Mouse (Mus musculus) thymus, adult 2 months (tissue): ENCODE measurements around the gene Gm20388. TPM values are rescaled to one million over a fixed set of nuclear protein-coding genes. Genes with fewer than 3 reads are reported as not detected.

Source experiments
- DNase-seq: peaks from one replicate; pipeline ENCODE4 v3.0.0; 2021
- H3K27ac ChIP-seq: fragments of 200-500 bp; 2 replicates; pipeline ENCODE4 v1.5.1; 2012; ENCODE audit warnings: low read length, control low read depth; ENCODE audit not compliant: control insufficient read depth, insufficient read depth
- H3K27me3 ChIP-seq: fragments of 200-500 bp; 2 replicates; pipeline ENCODE4 v1.6.1; 2012; ENCODE audit warnings: mild to moderate bottlenecking, low read length, moderate library complexity, mixed read lengths; ENCODE audit not compliant: control insufficient read depth, insufficient read depth
- H3K36me3 ChIP-seq: fragments of 200-500 bp; 2 replicates; pipeline ENCODE4 v1.6.1; 2012; ENCODE audit warnings: mild to moderate bottlenecking, low read length, moderate library complexity; ENCODE audit not compliant: control insufficient read depth, insufficient read depth
- H3K4me1 ChIP-seq: fragments of 200-500 bp; replicated peaks from 2 replicates; pipeline ENCODE4 v1.6.1; 2012; ENCODE audit warnings: low read length; ENCODE audit not compliant: control insufficient read depth, insufficient read depth
- H3K4me3 ChIP-seq: fragments of 200-500 bp; 2 replicates; pipeline ENCODE4 v1.5.1; 2012; ENCODE audit warnings: mild to moderate bottlenecking, low read length, control low read depth, moderate library complexity; ENCODE audit not compliant: control insufficient read depth, insufficient read depth
- CTCF ChIP-seq: fragments of 200-500 bp; IDR thresholded peaks from 2 replicates; pipeline ENCODE4 v1.5.1; 2012; ENCODE audit warnings: mild to moderate bottlenecking, control low read depth, low read length, moderate library complexity, borderline replicate concordance; ENCODE audit not compliant: control insufficient read depth, poor library complexity, insufficient read depth; ENCODE audit errors: extremely low read depth
- POLR2A ChIP-seq: fragments of 200-500 bp; IDR thresholded peaks from 2 replicates; pipeline ENCODE4 v1.6.1; 2012; ENCODE audit warnings: mild to moderate bottlenecking, low read length, control low read depth, moderate library complexity; ENCODE audit not compliant: control insufficient read depth, poor library complexity, insufficient read depth; ENCODE audit errors: extremely low read depth
- WGBS: fragments of 180-500 bp; shearing (Covaris S2); methylation state at CpG from one replicate; pipeline ENCODE4 v1.1.7; 2018; 5-methylcytosine and 5-hydroxymethylcytosine counted together
- polyA plus RNA-seq: library from polyadenylated mRNA; depleted of rRNA; stranded (reverse); fragments of >200 nt; gene quantifications from 2 replicates; pipeline ENCODE4 v1.2.3, GENCODE M21; 2012

Gene Gm20388
- polyA plus RNA-seq, 1 experiment: 103 TPM

DNA sequence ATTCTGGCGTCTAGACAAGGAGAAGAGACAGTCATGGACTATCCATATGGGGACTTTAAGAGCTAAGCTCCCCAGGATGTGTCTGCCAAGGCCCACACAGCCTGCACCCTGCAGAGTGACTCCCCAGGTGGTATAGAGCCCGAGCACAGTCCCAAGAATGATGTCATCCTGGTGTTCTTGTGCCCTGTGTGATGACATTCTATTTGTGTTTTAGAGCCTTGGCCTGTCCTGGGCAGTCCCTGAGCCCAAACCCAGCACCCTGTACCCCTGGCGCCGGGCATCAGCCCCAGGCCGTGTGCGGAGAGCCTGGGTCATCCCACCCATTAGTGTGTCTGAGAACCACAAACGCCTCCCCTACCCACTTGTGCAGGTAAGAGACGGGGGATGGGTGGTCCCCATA, 2945.6 kb downstream of the Gm20388 start:
- Histone ChIP-seq H3K4me3 (no peak overlapping the region), H3K27ac (no peak overlapping the region), H3K27me3 (no peaks in the 10 kb centered on the region), H3K36me3 (no peaks in the 10 kb centered on the region), H3K4me1 (no peaks in the 10 kb centered on the region)
- WGBS: 93% methylated on average over 8 of the region's 8 CpGs
- TF ChIP-seq POLR2A: no peak
- no peak for TF ChIP-seq CTCF
- no peak for DNase-seq

DNA sequence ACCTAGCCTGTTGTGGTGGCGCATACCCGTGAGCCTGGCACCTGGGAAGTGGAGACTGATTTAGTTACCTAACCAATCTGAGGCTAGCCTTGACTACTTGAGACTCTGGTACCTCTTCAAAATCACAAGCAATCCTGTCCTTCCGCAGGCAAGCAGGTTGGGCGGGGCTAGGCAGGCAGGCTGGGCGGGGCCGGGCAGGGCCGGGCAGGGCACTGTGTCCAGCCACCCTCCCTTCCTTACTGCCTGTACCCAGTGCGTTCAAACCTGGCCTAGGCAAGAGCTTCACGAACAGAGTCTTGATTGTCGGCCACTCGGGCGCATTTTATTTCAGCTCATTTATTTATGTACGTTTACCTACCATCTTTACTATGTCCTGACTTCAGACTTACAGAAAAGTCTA, 2949.2 kb downstream of the Gm20388 start:
- WGBS: 87% methylated on average over 13 of the region's 13 CpGs
- no peak for TF ChIP-seq CTCF
- TF ChIP-seq POLR2A: no peak
- H3K27ac ChIP-seq: no peak overlapping the region
- H3K27me3 ChIP-seq: no peaks in the 10 kb centered on the region
- H3K4me3 ChIP-seq: no peak overlapping the region
- H3K4me1 ChIP-seq: peaks cover 3% of the 10 kb centered on the region; the same call in 1 of the 2 replicates
- H3K36me3 ChIP-seq: no peaks in the 10 kb centered on the region
- no peak for DNase-seq

DNA sequence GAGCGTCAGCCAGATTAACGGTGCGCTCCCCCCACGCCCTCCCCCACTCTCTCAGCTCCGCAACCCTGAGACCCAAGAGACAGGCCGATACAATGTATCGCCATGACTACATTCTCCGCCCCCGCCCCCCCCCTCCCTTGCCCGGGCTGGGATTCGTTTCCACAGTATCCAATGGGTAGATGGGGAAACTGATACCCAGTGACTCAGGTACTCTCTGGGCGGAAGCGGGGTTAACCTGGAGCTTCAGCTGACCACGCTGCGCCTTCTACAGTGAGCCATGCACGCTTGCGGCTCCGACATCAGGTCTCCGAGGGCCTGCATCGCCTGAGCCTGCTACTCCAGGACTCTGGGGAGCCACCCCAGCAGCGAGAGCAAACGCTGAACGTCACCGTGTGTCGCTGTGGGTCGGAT, 2954.1 kb downstream of the Gm20388 start:
- no peak for DNase-seq
- H3K27me3 ChIP-seq: no peaks in the 10 kb centered on the region
- H3K27ac ChIP-seq: no peak overlapping the region
- no peaks in the 10 kb centered on the region for H3K36me3 ChIP-seq
- H3K4me1 ChIP-seq: peaks cover 6% of the 10 kb centered on the region
- 59% methylated on average over 26 of the region's 26 CpGs for whole genome bisulfite sequencing
- peak overlapping the region; percentile 20 for H3K4me3 ChIP-seq
- TF ChIP-seq CTCF: no peak
- no peak for TF ChIP-seq POLR2A

DNA sequence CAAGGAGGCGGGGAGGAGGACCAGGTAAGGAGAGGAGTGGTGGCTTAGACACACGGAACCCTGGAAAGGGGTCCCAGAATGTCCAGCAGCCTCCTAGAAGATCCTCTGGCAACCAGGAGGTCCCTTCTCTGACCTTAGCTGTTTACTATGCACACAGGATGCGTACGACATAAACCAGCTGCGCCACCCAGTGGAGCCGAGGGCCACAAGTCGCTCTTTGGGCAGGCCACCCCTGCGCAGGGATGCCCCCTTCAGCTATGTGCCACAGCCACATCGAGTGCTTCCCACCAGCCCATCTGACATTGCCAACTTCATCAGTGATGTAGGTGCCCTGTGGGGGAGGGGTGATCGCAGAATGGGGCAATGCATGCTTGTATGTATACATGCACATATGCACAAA, 2954.8 kb downstream of the Gm20388 start:
- TF ChIP-seq POLR2A (no peak), CTCF (no peak)
- DNase-seq: peak; percentile 48
- Histone ChIP-seq H3K36me3 (no peaks in the 10 kb centered on the region), H3K4me3 (peak overlapping the region; percentile 20), H3K27me3 (no peaks in the 10 kb centered on the region), H3K4me1 (peaks cover 12% of the 10 kb centered on the region), H3K27ac (no peak overlapping the region)
- WGBS: 56% methylated on average over 10 of the region's 10 CpGs

DNA sequence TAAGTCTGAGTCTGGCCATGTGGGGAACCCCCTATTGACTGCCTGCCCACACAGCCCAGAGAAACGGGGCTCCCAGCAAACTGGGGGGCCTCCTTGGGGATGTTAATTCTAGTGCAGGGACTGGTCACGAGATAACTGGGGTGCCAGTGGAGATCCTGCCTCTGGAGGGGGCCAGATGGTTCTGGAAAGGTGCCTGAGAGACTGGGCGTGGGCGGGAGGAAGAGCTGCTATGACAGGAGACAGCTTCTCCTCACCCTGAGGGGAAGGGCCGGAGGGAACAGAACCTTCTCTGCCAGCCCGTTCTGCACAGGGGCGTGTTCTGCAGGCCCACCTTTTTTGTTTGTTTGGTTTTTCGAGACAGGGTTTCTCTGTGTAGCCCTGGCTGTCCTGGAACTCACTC, 2955.6 kb downstream of the Gm20388 start:
- 78% methylated on average over 8 of the region's 8 CpGs for WGBS
- TF ChIP-seq POLR2A: no peak
- TF ChIP-seq CTCF: no peak
- Histone ChIP-seq H3K27ac (no peak overlapping the region), H3K4me3 (no peak overlapping the region), H3K36me3 (no peaks in the 10 kb centered on the region), H3K4me1 (peaks cover 16% of the 10 kb centered on the region), H3K27me3 (no peaks in the 10 kb centered on the region)
- no peak for DNase-seq

DNA sequence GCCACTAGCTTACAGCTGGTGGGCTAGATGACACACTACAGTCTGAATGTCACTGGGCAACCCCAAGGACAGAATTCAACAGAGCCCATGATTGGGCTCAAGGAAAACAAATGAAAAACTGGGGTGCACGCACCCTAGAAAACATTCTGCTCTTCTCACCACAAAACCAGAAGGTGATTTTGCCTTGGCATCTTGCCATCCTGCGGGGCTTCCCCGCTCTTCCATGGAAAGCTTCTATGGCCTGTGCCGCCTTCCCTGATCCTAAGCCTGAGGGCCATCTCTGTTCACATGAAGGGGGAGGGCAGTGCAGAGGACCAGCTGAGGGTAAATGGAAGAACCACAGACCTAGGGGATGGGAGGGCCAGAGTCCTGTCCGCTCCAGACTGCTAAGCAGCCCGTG, 2957.3 kb downstream of the Gm20388 start:
- peaks cover 22% of the 10 kb centered on the region for H3K4me1 ChIP-seq
- no peak overlapping the region for H3K27ac ChIP-seq
- TF ChIP-seq CTCF: no peak
- TF ChIP-seq POLR2A: no peak
- WGBS: 88% methylated on average over 6 of the region's 6 CpGs
- no peaks in the 10 kb centered on the region for H3K27me3 ChIP-seq
- H3K36me3 ChIP-seq: no peaks in the 10 kb centered on the region
- no peak overlapping the region for H3K4me3 ChIP-seq
- DNase-seq: no peak

DNA sequence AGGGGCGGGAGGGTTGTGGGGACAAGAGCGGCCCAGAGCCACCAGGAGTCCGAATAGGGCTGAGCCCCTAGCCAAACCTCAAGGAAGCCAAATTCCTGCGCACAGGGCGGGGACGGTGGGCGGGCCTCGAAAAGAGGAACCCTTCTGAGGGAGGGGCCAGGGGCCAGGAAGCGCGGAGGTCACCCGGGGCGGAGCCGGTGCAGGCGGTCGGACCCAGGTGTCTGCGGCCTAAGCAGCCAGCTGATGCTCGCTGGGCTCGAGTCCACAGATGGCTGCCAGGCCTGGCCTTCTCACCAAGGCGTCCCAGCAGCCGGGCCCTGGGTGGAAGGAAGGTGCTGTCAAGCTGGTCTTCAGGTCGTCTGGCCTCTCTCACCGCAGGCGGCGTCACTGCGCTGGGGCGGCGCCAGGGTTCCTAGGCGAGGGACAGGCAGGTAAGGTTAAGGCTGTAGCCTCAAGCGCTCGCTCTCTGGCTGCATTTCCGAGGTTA, 2959.8 kb downstream of the Gm20388 start:
- Histone ChIP-seq H3K27ac (no peak overlapping the region), H3K4me1 (peaks cover 17% of the 10 kb centered on the region), H3K36me3 (no peaks in the 10 kb centered on the region), H3K27me3 (no peaks in the 10 kb centered on the region), H3K4me3 (peak overlapping the region; percentile 53)
- DNase-seq: peak; percentile 86
- WGBS: 2% methylated on average over 31 of the region's 31 CpGs
- TF ChIP-seq POLR2A (0 out of 2 replicates have a peak, but pooled peaks have one; percentile 27), CTCF (0 out of 2 replicates have a peak, but pooled peaks have one; percentile 30)
